8 mouse cellular contexts compared by ENCODE assay signal in genomic region chr9:57990438-57991110, GRCm38 (mm10). TPM values are rescaled to one million over a fixed set of nuclear protein-coding genes. Genes with fewer than 3 reads are reported as not detected.
DNase-seq lines count a peak whose midpoint lies in the region; ATAC-seq and TF ChIP-seq lines count a peak whose summit lies in the region.
"Had no signal": no experiment of that assay in that cellular context is flagged by ENCODE, and none has a peak within 500 bp of the region (broad histone marks: within the 10 kb centered on the region; RNA-seq: fewer than 3 reads in every experiment).

No protein-coding gene starts in this region.

- no peak for ATAC-seq in G1E (ENCODE audit: extremely low read depth, insufficient number of reproducible peaks, low FRiP score, poor library complexity, severe bottlenecking)
- ATAC-seq in forebrain, postnatal 0 days: no peak
- peak; percentile 63; the same call in 1 of the 2 replicates for ATAC-seq in megakaryocyte progenitor cell, adult 5-6 weeks (replicated peaks; ENCODE audit: poor library complexity)

- no peaks in the 10 kb centered on the region for H3K36me3 ChIP-seq in G1E (replicated peaks)
- no peaks in the 10 kb centered on the region for H3K36me3 ChIP-seq in forebrain, postnatal 0 days (ENCODE audit: insufficient read depth)
- H3K36me3 ChIP-seq: neural tube, embryonic 12.5 days had no signal

- 40% methylated on average over 10 of the region's 10 CpGs for WGBS in forebrain, postnatal 0 days

- no peaks in the 10 kb centered on the region for H3K4me1 ChIP-seq in G1E (ENCODE audit: insufficient read depth, low read depth, low read length)
- H3K4me1 ChIP-seq in bone marrow macrophage, adult 2 months (ENCODE audit: control insufficient read depth, insufficient read depth, low read length): no peaks in the 10 kb centered on the region
- 0 out of 2 replicates have a peak, but pooled peaks cover 8% of the 10 kb centered on the region for H3K4me1 ChIP-seq in forebrain, postnatal 0 days (ENCODE audit: insufficient read depth)
- H3K4me1 ChIP-seq: neural tube, embryonic 12.5 days had no signal

- TF ChIP-seq CTCF in layer of hippocampus, adult 2 months (conservative IDR thresholded peaks at IDR 0.05): peak; percentile 95
- peak; percentile 39; the same call in 1 of the 2 replicates for TF ChIP-seq CTCF in G1E (IDR thresholded peaks at IDR 0.05; ENCODE audit: low read depth, low read length)
- TF ChIP-seq CTCF in bone marrow macrophage, adult 2 months (IDR thresholded peaks at IDR 0.05; ENCODE audit: low read depth, low read length): peak; percentile 86
- peak; percentile 67 for TF ChIP-seq CTCF in forebrain, postnatal 0 days (IDR thresholded peaks at IDR 0.05; ENCODE audit: low read depth)

- no peak overlapping the region for H3K4me2 ChIP-seq in forebrain, postnatal 0 days (ENCODE audit: low read depth)
- H3K4me2 ChIP-seq: neural tube, embryonic 12.5 days had no signal

- H3K27ac ChIP-seq in layer of hippocampus, adult 2 months: no peak overlapping the region
- H3K27ac ChIP-seq in bone marrow macrophage, adult 2 months (ENCODE audit: insufficient read depth, low read depth, low read length): no peak overlapping the region
- H3K27ac ChIP-seq in forebrain, postnatal 0 days (ENCODE audit: low read depth, low read length): no peak overlapping the region
- H3K27ac ChIP-seq: neural tube, embryonic 12.5 days had no signal

- H3K27me3 ChIP-seq in G1E (ENCODE audit: insufficient read depth, low read length): peaks cover 40% of the 10 kb centered on the region
- H3K27me3 ChIP-seq in forebrain, postnatal 0 days (ENCODE audit: insufficient read depth, low read length): no peaks in the 10 kb centered on the region
- H3K27me3 ChIP-seq: neural tube, embryonic 12.5 days had no signal

- H3K9ac ChIP-seq in forebrain, postnatal 0 days: no peak overlapping the region
- H3K9ac ChIP-seq: neural tube, embryonic 12.5 days had no signal

- no peaks in the 10 kb centered on the region for H3K9me3 ChIP-seq in G1E (replicated peaks)
- H3K9me3 ChIP-seq in forebrain, postnatal 0 days (ENCODE audit: low read length): no peaks in the 10 kb centered on the region
- H3K9me3 ChIP-seq: neural tube, embryonic 12.5 days had no signal

- no peak overlapping the region for H3K4me3 ChIP-seq in layer of hippocampus, adult 2 months
- no peak overlapping the region for H3K4me3 ChIP-seq in G1E (ENCODE audit: low read depth, low read length)
- H3K4me3 ChIP-seq in bone marrow macrophage, adult 2 months (ENCODE audit: insufficient read depth, low read length): no peak overlapping the region
- H3K4me3 ChIP-seq in forebrain, postnatal 0 days (ENCODE audit: low read depth, low read length): no peak overlapping the region
- H3K4me3 ChIP-seq: neural tube, embryonic 12.5 days had no signal

- DNase-seq in layer of hippocampus, adult 2 months (ENCODE audit: low spot score in 2 of 2): no peak
- DNase-seq in layer of hippocampus, postnatal 14 days (ENCODE audit: low spot score in 2 of 2): no peak
- DNase-seq in G1E (ENCODE audit: low spot score): peak; percentile 41
- no peak for DNase-seq in forebrain, postnatal 0 days
- no peak for DNase-seq in right cerebral cortex, adult 18-20 months

- TF ChIP-seq POLR2A in bone marrow macrophage, adult 2 months (IDR thresholded peaks at IDR 0.05; ENCODE audit: borderline replicate concordance, low read depth, low read length): no peak

RNA-seq across cellular contexts. Expression of gene Cyp11a1, which starts 15.6 kb away (rescaled TPM):
- 1 to 10 TPM in 1 of 2 experiments, under 1 TPM in 1; 0.79 to 1.7 TPM for total RNA-seq in layer of hippocampus, adult 2 months (2021)
- total RNA-seq in layer of hippocampus, postnatal 14 days (2021): 1 to 10 TPM; 1.1 to 2.4 TPM
- total RNA-seq in G1E (2014; fragmentation: Nextera tagmentation) (0.68 and 1.7 TPM in 2 replicates), G1E (2017) (16.7 and 18.2 TPM in 2 replicates)
- 0.12 and 0.20 TPM in 2 replicates for polyA plus RNA-seq in G1E (2012)
- 0.36 TPM in 1 of 2 replicates, not detected in the other for polyA plus RNA-seq in bone marrow macrophage, adult 2 months (2012; ENCODE audit: insufficient read depth, insufficient read length, missing spikeins)
- total RNA-seq in forebrain, postnatal 0 days (2014; rRNA removed): 0.29 and 1.2 TPM in 2 replicates
- polyA plus RNA-seq in forebrain, postnatal 0 days (2015; fragmentation: Nextera tagmentation; extraction: Ambion mirVana): 0.77 and 0.88 TPM in 2 replicates
- total RNA-seq in megakaryocyte progenitor cell, adult 5-6 weeks (2015): 0.15 and 0.47 TPM in 2 replicates
- 0.30 and 1.2 TPM in 2 replicates for total RNA-seq in megakaryocyte progenitor cell, adult 5-6 weeks (2017)
- polyA plus RNA-seq: neural tube, embryonic 12.5 days had no signal

RNA-seq across cellular contexts. Expression of gene Sema7a, which starts 50.7 kb away (rescaled TPM):
- 100 to 1,000 TPM in 1 of 2 experiments, 10 to 100 TPM in 1; 94.4 to 102 TPM for total RNA-seq in layer of hippocampus, adult 2 months (2021)
- 100 to 1,000 TPM in 1 of 2 experiments, 10 to 100 TPM in 1; 95.4 to 102 TPM for total RNA-seq in layer of hippocampus, postnatal 14 days (2021)
- total RNA-seq in G1E (2014; fragmentation: Nextera tagmentation) (not detected in 2 replicates), G1E (2017) (not detected in 2 replicates)
- polyA plus RNA-seq in G1E (2012): 0.01 TPM in 1 of 2 replicates, not detected in the other
- polyA plus RNA-seq in bone marrow macrophage, adult 2 months (2012; ENCODE audit: insufficient read depth, insufficient read length, missing spikeins): 0.80 and 1.0 TPM in 2 replicates
- total RNA-seq in forebrain, postnatal 0 days (2014; rRNA removed): 27.2 and 43.0 TPM in 2 replicates
- polyA plus RNA-seq in forebrain, postnatal 0 days (2015; fragmentation: Nextera tagmentation; extraction: Ambion mirVana): 2.4 and 3.2 TPM in 2 replicates
- total RNA-seq in megakaryocyte progenitor cell, adult 5-6 weeks (2015): 0.10 and 0.27 TPM in 2 replicates
- 0.04 and 0.61 TPM in 2 replicates for total RNA-seq in megakaryocyte progenitor cell, adult 5-6 weeks (2017)

Comparison
In these comparisons a context has a peak if more than half of its experiments do, and no peak if none do; other contexts are left out.
1. CTCF ChIP-seq: peak in every context shown above with its lines; median percentile 95 in layer of hippocampus, adult 2 months; 86 in bone marrow macrophage, adult 2 months; 67 in forebrain, postnatal 0 days; 39 in G1E.
2. RNA of gene Sema7a, which starts 50.7 kb away (total RNA-seq): 94.4 to 102 TPM in layer of hippocampus, adult 2 months, 95.4 to 102 TPM in layer of hippocampus, postnatal 14 days and 27.2 to 43.0 TPM in forebrain, postnatal 0 days; 0.04 to 0.61 TPM in megakaryocyte progenitor cell, adult 5-6 weeks and not detected in G1E; every median in the first group is over 10 times any median in the second.